Mouse (Mus musculus): ENCODE measurements around the gene B3galt6. TPM values are rescaled to one million over a fixed set of nuclear protein-coding genes. Genes with fewer than 3 reads are reported as not detected.
A peak's percentile ranks its signal among the peaks of the same experiment; 100 is the strongest.

Gene B3galt6
- polyA plus RNA-seq, 1 experiment from 2014 or later = 11.6 TPM

DNA sequence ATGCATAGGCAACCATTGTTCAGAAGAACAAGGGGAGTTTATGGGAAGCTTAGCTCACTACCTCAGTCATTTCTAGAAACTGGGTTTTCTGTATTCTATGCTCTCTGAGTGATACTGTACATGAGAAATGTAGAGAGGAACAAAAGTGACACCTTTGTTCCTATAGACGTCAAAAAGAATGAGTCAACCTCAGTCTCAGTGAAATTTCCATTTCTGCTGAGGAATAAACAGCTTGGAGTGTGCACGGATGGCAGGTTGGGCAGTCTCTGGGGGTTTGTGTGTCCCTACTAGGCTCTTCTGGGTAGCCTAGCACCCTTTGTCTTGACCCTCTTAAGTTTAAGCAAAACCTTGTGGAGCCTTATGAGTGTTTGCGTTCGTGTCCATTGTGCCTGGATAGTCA, 15.9 kb upstream of the B3galt6 start:
- WGBS (ENCODE audit: insufficient replicate concordance) = 93% methylated on average over 4 of the region's 4 CpGs

DNA sequence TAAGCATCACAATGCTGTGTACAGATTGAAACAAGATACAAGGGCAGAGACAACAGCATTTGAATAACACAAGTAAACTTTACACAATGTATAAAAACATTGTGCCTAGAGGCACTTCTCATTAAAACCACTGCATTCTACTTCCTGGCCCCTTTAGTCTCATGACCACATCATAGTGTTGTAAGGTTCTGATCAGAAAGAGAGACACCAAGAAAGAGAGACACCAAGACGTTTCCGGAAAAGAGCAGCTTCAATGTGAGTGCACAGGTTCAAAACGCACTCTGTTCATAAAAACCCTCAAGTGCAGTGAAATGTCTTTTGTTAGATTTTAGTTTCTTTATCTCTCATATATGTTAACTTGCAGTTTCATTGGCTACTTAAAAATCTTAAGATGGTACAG, 11.7 kb upstream of the B3galt6 start:
- no peak for ATAC-seq (replicated peaks; ENCODE audit: insufficient number of reproducible peaks, low FRiP score, low TSS enrichment)
- Histone ChIP-seq H3K9me3 (replicated peaks; ENCODE audit: control insufficient read depth, low read length) (no peaks in the 10 kb centered on the region), H3K4me3 (ENCODE audit: low read depth, low read length) (no peak overlapping the region), H3K36me3 (ENCODE audit: control insufficient read depth, insufficient read depth, low read length) (peaks cover 43% of the 10 kb centered on the region), H3K4me1 (ENCODE audit: control insufficient read depth, insufficient read depth, low read length) (no peaks in the 10 kb centered on the region), H3K27ac (ENCODE audit: low read depth, low read length) (no peak overlapping the region), H3K9ac (ENCODE audit: low read depth, low read length) (no peak overlapping the region), H3K4me2 (no peak overlapping the region), H3K27me3 (ENCODE audit: control insufficient read depth, insufficient read depth, low read length) (no peaks in the 10 kb centered on the region)
- 88% methylated on average over 3 of the region's 3 CpGs for WGBS (ENCODE audit: insufficient replicate concordance)

More for the DNA sequence above, 15.9 kb upstream of the B3galt6 start:
- no peaks in the 10 kb centered on the region for H3K27me3 ChIP-seq (ENCODE audit: control insufficient read depth, insufficient read depth, low read length)
- H3K36me3 ChIP-seq (ENCODE audit: control insufficient read depth, insufficient read depth, low read length) = peaks cover 45% of the 10 kb centered on the region
- no peaks in the 10 kb centered on the region for H3K4me1 ChIP-seq (ENCODE audit: control insufficient read depth, insufficient read depth, low read length)
- no peak overlapping the region for H3K4me3 ChIP-seq (ENCODE audit: low read depth, low read length)
- H3K27ac ChIP-seq (ENCODE audit: low read depth, low read length) = no peak overlapping the region
- no peaks in the 10 kb centered on the region for H3K9me3 ChIP-seq (replicated peaks; ENCODE audit: control insufficient read depth, low read length)
- H3K9ac ChIP-seq (ENCODE audit: low read depth, low read length) = no peak overlapping the region
- no peak for ATAC-seq (replicated peaks; ENCODE audit: insufficient number of reproducible peaks, low FRiP score, low TSS enrichment)
- no peak overlapping the region for H3K4me2 ChIP-seq

DNA sequence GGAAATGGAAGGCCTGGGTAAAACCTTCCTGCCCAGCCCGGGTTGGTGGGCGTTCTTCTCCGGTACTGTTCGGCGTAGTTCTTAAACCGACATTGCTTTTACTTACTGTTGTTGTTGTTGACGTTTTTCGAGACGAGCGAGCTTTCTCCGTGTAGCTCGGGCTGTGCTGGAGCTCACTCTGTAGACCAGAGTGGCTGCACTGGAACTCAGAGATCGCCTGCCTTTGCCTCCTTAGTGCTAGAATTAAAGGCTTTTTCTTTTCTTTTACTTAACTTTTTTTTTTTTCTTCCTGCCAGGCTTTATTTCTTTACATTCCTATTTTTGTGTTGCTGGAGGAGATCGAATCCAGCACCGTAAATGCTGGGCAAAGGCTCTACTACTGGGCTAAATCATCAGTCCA, 1.2 kb upstream of the B3galt6 start:
- H3K36me3 ChIP-seq (ENCODE audit: control insufficient read depth, insufficient read depth, low read length) = no peaks in the 10 kb centered on the region
- H3K4me3 ChIP-seq (ENCODE audit: low read depth, low read length) = peak overlapping the region; percentile 95
- peak overlapping the region; percentile 94 for H3K9ac ChIP-seq (ENCODE audit: low read depth, low read length)
- WGBS (ENCODE audit: insufficient replicate concordance) = 3% methylated on average over 15 of the region's 15 CpGs
- H3K27ac ChIP-seq (ENCODE audit: low read depth, low read length) = peak overlapping the region; percentile 94
- no peak for ATAC-seq (replicated peaks; ENCODE audit: insufficient number of reproducible peaks, low FRiP score, low TSS enrichment)
- no peaks in the 10 kb centered on the region for H3K27me3 ChIP-seq (ENCODE audit: control insufficient read depth, insufficient read depth, low read length)
- peak overlapping the region; percentile 73 for H3K4me2 ChIP-seq
- H3K9me3 ChIP-seq (replicated peaks; ENCODE audit: control insufficient read depth, low read length) = no peaks in the 10 kb centered on the region
- peaks cover 18% of the 10 kb centered on the region for H3K4me1 ChIP-seq (ENCODE audit: control insufficient read depth, insufficient read depth, low read length)

DNA sequence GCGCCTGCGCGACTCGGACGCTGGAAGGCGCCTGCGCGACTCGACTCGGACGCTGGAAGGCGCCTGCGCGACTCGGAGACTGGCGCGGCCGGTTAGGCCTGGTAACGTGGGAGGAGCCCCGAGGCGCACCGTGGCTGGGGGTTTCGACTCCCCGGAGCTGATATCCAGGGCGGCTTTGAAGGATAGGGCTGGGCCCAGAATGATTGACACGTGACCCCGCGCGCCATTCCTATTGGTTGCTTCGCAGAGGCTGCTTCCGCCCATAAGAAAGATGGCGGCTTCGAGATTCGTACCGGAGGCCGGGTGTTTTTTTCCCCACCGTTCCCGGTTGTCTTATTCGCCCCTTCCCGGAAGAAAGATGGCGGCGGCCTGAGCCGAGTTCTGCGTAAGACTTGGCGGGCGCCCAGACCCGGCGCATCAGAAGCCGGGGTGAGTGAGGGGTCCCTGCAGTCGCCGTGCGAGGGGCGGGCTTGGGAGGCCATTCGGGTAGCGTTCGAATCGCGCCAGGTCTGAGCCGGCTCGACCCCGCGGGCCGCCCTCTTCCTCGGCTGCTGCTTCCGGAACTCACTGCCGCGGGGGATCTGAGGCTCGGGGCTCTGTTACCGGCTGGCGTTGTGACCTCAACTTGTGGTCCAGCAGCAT, 578 bp upstream of the B3galt6 start:
- peak overlapping the region; percentile 73 for H3K4me2 ChIP-seq
- H3K36me3 ChIP-seq (ENCODE audit: control insufficient read depth, insufficient read depth, low read length) = no peaks in the 10 kb centered on the region
- peak; percentile 88 for ATAC-seq (replicated peaks; ENCODE audit: insufficient number of reproducible peaks, low FRiP score, low TSS enrichment)
- H3K9ac ChIP-seq (ENCODE audit: low read depth, low read length) = peak overlapping the region; percentile 94
- no peaks in the 10 kb centered on the region for H3K9me3 ChIP-seq (replicated peaks; ENCODE audit: control insufficient read depth, low read length)
- H3K27me3 ChIP-seq (ENCODE audit: control insufficient read depth, insufficient read depth, low read length) = no peaks in the 10 kb centered on the region
- peak overlapping the region; percentile 95 for H3K4me3 ChIP-seq (ENCODE audit: low read depth, low read length)
- peaks cover 18% of the 10 kb centered on the region for H3K4me1 ChIP-seq (ENCODE audit: control insufficient read depth, insufficient read depth, low read length)
- WGBS (ENCODE audit: insufficient replicate concordance) = under 1% methylated on average over 69 of the region's 70 CpGs
- H3K27ac ChIP-seq (ENCODE audit: low read depth, low read length) = peak overlapping the region; percentile 94

DNA sequence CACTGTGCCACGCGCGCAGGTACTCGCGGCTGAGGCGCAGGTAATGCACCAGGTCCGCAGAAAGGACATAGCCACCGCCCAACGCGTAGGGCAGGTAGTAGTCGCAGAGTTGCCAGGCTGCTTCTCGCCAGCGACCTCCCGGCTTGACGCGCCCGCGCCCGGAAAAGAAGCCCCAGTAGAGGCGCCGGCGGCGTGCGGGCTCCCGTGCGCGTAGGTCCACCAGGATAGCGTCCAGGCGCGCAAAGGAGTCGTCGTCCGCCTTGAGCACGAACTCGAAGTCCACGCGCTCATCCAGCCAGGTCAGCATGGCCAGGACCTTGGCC, 580 bp downstream of the B3galt6 start:
- no peaks in the 10 kb centered on the region for H3K9me3 ChIP-seq (replicated peaks; ENCODE audit: control insufficient read depth, low read length)
- H3K4me2 ChIP-seq = peak overlapping the region; percentile 98
- peaks cover 18% of the 10 kb centered on the region for H3K4me1 ChIP-seq (ENCODE audit: control insufficient read depth, insufficient read depth, low read length)
- H3K4me3 ChIP-seq (ENCODE audit: low read depth, low read length) = peak overlapping the region; percentile 95
- peak overlapping the region; percentile 96 for H3K27ac ChIP-seq (ENCODE audit: low read depth, low read length)
- H3K36me3 ChIP-seq (ENCODE audit: control insufficient read depth, insufficient read depth, low read length) = no peaks in the 10 kb centered on the region
- 21% methylated on average over 37 of the region's 37 CpGs for WGBS (ENCODE audit: insufficient replicate concordance)
- peak; percentile 7; the same call in 1 of the 2 replicates for ATAC-seq (replicated peaks; ENCODE audit: insufficient number of reproducible peaks, low FRiP score, low TSS enrichment)
- peak overlapping the region; percentile 86 for H3K9ac ChIP-seq (ENCODE audit: low read depth, low read length)
- no peaks in the 10 kb centered on the region for H3K27me3 ChIP-seq (ENCODE audit: control insufficient read depth, insufficient read depth, low read length)

DNA sequence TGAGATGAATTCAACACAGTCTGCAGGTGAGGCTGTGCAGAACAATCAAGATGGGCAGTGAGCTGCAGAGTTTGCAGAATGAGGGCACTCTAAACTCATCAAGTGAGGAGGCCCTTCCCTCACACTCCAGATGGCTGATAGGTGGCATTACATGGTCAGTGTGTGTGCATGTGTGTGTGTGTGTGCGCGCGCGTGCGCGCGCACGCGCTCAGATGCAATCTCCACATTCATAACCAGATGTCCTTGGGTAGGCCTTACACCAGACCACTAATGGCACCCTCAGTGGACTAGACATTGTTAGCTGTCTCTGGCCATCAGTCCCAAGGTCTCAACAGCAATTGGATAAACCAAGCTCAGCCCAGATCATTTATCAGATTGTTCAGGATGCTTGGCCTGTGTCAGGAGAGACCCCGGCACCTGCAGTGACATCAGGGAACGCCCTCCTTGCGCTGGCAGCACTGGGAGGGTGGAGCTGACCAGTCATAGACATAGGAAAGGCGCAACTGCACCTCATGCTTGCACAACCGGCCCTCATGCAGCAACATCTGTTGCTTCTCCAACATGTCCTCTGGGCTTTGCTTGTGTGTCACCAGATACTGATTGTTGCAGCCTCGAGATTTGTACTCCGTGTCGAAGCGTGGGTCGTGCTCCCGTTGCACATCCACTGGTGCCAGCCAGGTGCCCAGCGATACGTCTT, 1.1 kb downstream of the B3galt6 start:
- Histone ChIP-seq H3K27me3 (ENCODE audit: control insufficient read depth, insufficient read depth, low read length) (no peaks in the 10 kb centered on the region), H3K9me3 (replicated peaks; ENCODE audit: control insufficient read depth, low read length) (no peaks in the 10 kb centered on the region), H3K4me2 (peak overlapping the region; percentile 98), H3K27ac (ENCODE audit: low read depth, low read length) (no peak overlapping the region), H3K4me1 (ENCODE audit: control insufficient read depth, insufficient read depth, low read length) (peaks cover 18% of the 10 kb centered on the region), H3K9ac (ENCODE audit: low read depth, low read length) (peak overlapping the region; percentile 86), H3K36me3 (ENCODE audit: control insufficient read depth, insufficient read depth, low read length) (no peaks in the 10 kb centered on the region), H3K4me3 (ENCODE audit: low read depth, low read length) (peak overlapping the region; percentile 95)
- no peak for ATAC-seq (replicated peaks; ENCODE audit: insufficient number of reproducible peaks, low FRiP score, low TSS enrichment)
- 82% methylated on average over 22 of the region's 22 CpGs for WGBS (ENCODE audit: insufficient replicate concordance)

DNA sequence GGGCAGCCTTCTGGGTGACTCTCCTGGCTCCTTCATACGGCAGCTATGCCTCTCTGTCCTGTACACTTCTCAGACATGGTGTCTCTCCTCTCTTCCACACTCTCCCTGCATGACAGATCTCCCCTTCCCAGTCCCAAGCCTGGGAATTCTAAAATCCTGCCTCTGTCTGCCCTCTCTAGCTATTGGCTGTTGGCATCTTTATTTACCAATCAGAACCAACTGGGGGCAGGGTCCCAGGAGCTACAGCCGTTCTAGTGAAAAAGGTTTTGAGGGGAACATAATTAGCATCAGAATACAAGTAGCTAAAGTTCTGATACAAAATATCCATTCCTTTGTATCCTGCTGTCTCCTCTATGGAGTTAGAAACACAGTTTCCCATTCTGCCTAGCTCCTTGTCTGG, 8.7 kb downstream of the B3galt6 start:
- H3K4me2 ChIP-seq = no peak overlapping the region
- no peak overlapping the region for H3K4me3 ChIP-seq (ENCODE audit: low read depth, low read length)
- H3K4me1 ChIP-seq (ENCODE audit: control insufficient read depth, insufficient read depth, low read length) = no peaks in the 10 kb centered on the region
- no peak overlapping the region for H3K27ac ChIP-seq (ENCODE audit: low read depth, low read length)
- H3K9me3 ChIP-seq (replicated peaks; ENCODE audit: control insufficient read depth, low read length) = no peaks in the 10 kb centered on the region
- no peak for ATAC-seq (replicated peaks; ENCODE audit: insufficient number of reproducible peaks, low FRiP score, low TSS enrichment)
- no peaks in the 10 kb centered on the region for H3K27me3 ChIP-seq (ENCODE audit: control insufficient read depth, insufficient read depth, low read length)
- WGBS (ENCODE audit: insufficient replicate concordance) = 19% methylated on average over 2 of the region's 2 CpGs
- H3K36me3 ChIP-seq (ENCODE audit: control insufficient read depth, insufficient read depth, low read length) = no peaks in the 10 kb centered on the region
- no peak overlapping the region for H3K9ac ChIP-seq (ENCODE audit: low read depth, low read length)

DNA sequence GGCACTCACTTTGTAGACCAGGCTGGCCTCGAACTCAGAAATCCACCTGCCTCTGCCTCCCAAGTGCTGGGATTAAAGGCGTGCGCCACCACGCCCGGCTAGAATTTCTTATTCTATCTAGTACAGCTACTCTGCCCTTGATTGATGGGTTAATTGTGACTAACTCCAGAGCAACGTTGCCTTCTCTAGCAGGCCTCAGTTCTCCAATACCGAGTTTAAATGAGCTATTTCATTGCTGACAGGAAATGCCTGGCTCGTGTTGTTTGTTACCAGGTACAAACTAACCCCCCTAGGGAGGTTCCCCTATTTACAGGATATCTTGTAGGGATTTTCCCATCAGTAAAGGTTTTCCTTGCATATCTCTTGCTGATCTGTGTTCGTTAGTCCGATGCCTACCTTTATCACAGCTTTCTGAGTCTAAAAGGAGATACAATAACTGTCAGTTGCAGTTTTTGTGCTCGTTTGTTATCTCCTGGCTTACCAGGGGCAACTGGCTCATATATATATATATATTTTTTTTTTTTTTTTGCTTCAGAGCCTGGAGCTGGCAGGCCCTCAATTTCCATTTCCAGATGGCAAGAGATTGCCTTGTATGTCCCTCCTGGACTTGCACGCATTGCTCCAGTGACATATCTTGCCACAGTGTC, 10.9 kb downstream of the B3galt6 start:
- H3K36me3 ChIP-seq (ENCODE audit: control insufficient read depth, insufficient read depth, low read length) = no peaks in the 10 kb centered on the region
- no peak overlapping the region for H3K4me3 ChIP-seq (ENCODE audit: low read depth, low read length)
- H3K9ac ChIP-seq (ENCODE audit: low read depth, low read length) = no peak overlapping the region
- no peak overlapping the region for H3K27ac ChIP-seq (ENCODE audit: low read depth, low read length)
- no peak overlapping the region for H3K4me2 ChIP-seq
- no peak for ATAC-seq (replicated peaks; ENCODE audit: insufficient number of reproducible peaks, low FRiP score, low TSS enrichment)
- WGBS (ENCODE audit: insufficient replicate concordance) = 71% methylated on average over 12 of the region's 12 CpGs
- no peaks in the 10 kb centered on the region for H3K4me1 ChIP-seq (ENCODE audit: control insufficient read depth, insufficient read depth, low read length)
- no peaks in the 10 kb centered on the region for H3K27me3 ChIP-seq (ENCODE audit: control insufficient read depth, insufficient read depth, low read length)
- no peaks in the 10 kb centered on the region for H3K9me3 ChIP-seq (replicated peaks; ENCODE audit: control insufficient read depth, low read length)
